Mouse (Mus musculus) megakaryocyte, adult 5-6 weeks (primary cell): ENCODE results near the gene 4921536K21Rik. TPM values are rescaled to one million over a fixed set of nuclear protein-coding genes. Genes with fewer than 3 reads are reported as not detected.
"Not testable (repeated sequence)": the region's sequence is repeated elsewhere in the genome, so short reads cannot be mapped to it uniquely, and the experiment has no call there.

Source experiments
- ATAC-seq: 2 replicates; pipeline ENCODE4 v1.8.0; 2016; ENCODE audit warnings: mild to moderate bottlenecking, inconsistent platforms; ENCODE audit not compliant: poor library complexity, severe bottlenecking
- total RNA-seq, 2 experiments: library from RNA; stranded (forward) in 1 of 2; stranded (reverse) in 1 of 2; fragments of 153-499, 151-499 nt in 1 of 2; fragments of 221-1000, 200-1000 nt in 1 of 2; gene quantifications; 2 replicates each; pipeline versions ENCODE4 v1.2.3 to v1.2.4; 2015 to 2017

Gene 4921536K21Rik
- total RNA-seq, 2 experiments from 2014 or later = 0.09 to 0.15 TPM

DNA sequence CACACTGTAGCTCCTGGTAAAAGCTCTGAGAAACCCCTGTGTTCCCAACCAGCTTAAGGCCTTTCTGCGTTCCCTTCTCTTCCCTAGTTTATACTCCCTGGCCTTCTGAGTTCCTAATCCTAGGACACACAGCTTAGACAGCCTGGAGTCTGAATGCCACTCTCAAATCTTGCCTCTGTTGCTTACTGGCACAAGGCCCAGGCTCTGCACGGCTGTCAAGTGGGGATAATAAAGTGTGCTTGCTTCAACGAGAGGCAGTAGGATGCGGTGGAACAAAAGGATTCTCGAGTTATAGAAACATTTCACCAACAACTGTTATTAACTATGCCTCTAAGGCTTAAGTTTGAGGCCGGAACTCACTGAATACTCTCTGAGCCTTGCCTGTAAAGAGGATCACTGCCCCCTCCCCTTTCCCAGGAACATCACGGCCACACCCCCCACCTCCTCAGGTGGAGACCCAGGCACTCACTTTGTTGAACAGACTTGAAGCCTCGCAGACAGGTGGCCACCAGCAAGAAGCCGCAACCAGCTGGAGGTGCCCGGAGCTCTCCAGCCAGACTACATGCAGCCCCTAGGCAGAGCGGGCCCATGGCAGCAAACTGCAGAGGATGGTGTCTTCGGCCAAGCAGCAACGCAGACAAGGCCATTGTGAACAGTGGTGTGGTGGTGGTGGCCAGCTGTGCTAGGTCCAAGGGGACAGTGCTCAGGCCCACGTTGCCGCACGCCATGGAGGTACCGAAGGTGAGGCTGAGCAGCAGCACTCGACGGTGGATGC lies 17.4 kb upstream of the 4921536K21Rik start:
- ATAC-seq = no peak

DNA sequence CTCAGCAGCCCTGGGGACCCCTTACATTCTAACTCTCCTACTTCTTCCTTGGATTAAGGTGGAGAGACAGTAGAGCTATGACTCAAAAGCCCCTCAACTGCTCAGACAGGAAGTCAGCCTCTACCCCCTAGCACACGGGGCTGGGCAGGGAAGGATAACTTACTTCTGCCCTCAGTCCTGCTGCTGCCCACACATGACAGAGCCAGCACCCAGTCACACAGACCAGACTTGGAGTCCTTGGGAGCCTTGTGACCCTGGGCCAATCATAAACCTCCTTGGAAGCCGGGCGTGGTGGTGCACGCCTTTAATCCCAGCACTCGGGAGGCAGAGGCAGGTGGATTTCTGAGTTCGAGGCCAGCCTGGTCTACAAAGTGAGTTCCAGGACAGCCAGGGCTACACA lies 16.5 kb upstream of the 4921536K21Rik start:
- ATAC-seq = not testable (repeated sequence)

DNA sequence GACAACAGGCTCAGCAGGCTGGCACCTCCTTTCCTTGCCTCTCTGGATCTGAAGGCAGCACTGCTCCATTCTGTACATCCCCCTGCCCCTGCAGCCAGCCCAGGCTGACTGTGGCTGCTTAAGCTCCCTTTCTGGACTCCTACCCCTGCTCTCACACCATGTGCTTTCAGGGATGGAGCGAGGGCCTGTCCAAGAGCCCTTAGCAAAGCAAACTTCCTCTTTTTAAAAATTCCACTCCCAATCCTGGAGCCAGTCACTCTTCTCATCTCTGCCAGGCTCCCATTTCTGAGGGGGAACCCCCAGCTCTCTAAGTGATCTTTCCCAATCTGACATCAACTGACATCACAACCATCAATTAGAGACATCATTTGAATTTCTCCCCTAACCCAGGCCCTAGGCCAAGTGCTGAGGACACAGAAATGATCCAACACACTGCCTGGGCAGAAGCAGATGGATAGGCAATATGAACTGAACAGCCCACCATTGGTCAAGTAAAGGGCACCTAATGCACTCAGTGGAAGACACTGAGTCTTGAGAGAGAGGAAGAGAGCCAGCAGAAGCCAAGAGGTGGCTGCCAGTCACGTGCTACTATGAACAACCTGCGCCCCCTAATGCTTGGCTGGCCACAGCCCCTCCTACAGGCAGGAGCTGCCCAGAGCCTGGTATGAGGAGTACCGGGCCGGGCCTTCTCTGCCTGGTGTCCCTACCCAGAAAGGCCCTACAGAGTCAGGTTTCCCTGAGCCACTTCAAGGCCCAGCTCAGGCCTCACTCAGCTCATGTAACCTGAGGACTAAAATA lies 15.8 kb upstream of the 4921536K21Rik start:
- no peak for ATAC-seq

DNA sequence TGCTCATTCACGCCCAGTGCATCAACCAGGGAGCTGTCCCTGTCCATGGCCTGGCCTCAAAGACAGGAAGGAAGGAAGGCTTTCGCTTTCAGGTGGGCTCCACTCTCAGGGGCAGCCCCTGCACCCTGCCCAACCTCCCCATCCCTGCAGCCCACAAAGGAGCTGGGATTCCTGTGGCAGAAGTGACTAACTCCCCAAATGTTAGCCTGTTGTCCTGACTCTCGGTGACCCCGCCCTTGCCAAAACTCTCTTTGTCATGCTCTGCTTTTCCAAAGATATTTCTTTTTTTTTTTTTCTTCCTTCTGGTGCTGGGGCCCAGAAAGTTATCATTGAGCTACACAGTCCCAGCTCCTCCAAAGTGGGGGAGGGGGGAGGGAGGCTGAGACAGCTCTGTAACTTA lies 14.3 kb upstream of the 4921536K21Rik start:
- no peak for ATAC-seq

DNA sequence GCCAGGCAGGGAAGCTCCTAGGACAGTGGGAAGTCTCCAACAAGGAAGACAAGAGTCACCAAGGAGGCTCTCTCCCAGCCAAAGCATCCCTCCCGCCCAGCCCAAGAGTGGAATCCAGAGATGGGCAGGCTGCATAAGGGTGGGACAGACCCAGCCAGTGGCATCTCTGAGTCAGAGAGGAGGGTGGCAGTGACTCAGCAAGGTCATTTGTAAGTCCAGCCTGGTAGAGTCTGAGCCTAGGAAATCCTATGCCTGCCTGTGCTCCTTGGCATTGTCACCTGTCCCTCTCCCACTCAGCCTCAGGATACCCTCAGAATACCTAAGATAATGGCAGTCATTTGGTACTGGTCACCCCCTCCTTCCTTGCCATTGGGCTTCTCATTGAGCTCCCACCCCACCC lies 10.5 kb upstream of the 4921536K21Rik start:
- no peak for ATAC-seq

DNA sequence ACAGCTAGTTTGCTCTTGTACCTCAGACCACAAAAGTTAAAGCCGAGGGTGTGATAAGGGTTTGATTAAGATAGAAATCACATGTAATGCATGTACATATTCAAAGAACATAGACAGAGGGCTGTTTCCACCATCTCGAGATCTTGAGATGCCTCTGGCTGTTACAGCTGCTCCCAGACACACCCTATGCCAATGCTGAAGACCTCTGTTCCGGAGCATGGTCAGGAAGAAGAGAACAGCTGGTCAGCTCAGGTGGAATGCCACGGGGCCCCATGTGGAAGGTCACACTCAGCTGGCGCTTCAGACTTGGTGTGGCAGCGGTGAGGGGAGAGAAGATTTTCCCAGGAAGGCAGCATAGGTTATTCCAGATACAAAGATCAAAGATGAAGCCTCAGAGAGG lies 9.8 kb upstream of the 4921536K21Rik start:
- ATAC-seq = no peak

DNA sequence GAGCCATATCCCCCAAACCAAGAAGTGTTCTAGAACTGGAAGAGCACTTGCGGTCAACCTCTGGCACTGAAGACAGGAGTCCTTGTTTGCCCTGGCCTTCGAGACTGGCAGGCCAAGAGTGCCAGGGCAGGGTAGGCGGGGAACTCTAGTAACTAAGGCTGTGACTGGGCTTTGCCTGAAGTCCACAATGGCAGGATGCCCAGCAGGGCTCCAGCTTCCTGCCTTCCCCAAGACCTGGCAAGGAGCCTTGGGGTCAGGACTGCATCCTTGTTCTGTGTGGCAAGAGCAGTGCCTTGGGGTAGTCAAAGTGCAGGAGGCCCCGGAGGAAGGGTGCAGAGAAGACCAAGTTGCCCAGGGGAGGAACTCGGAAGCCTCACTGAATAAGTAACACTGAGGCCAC lies 8.1 kb upstream of the 4921536K21Rik start:
- ATAC-seq = no peak

DNA sequence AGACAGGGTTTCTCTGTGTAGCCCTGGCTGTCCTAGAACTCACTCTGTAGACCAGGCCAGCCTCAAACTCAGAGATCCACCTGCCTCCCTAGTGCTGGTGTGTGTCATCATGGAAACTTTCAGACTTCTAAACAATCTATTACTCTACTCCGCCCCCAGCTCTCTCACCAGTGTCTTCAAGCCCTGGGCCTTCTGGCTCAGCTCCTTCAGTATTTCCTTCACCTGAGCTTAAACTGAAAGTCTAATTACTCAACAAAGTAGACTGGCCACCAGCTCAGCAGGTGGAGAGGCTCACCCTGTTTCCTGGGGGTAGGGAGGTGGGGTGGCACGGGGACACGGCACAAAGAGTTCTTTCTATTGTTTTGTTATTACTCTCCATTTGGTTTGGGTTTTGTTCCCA lies 7.6 kb upstream of the 4921536K21Rik start:
- ATAC-seq = no peak

DNA sequence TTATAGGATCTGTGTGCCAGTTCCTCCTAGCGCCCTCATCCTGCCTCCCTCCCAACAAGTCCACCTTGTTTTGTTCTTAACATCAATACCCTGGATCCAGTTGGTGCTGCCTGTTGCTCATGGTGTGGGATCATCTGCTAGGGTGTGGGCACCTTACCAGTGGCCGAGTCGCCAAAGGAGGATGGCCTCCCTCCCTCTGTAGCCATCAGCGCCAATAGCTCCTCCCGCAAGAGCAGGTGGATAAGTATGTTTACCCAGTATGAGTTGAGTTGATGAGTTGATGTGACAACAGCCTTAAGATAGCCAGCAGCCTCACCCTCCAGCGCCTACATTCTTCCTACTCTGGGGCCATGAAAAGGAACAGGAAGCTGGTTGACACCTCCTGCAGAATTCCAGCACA lies 5.4 kb upstream of the 4921536K21Rik start:
- no peak for ATAC-seq

DNA sequence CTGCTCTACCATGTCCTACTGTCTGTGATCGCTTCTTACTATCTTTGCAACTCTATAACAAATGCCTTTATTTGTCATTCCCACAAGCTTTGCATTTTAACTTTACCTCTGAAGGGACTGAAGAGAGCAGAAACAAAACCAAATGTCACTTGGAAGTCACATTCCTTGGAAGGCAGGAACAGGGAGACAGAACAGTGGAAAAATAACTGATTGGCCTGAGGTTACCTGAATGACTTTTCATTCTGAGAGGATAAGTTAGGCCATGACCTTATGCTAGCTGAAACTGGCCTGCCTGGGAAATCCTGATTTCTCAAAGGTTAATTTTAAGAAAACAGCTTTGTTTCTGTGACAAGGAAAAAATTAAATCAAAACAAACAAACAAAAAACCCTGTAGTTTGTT lies 1.0 kb upstream of the 4921536K21Rik start:
- no peak for ATAC-seq

DNA sequence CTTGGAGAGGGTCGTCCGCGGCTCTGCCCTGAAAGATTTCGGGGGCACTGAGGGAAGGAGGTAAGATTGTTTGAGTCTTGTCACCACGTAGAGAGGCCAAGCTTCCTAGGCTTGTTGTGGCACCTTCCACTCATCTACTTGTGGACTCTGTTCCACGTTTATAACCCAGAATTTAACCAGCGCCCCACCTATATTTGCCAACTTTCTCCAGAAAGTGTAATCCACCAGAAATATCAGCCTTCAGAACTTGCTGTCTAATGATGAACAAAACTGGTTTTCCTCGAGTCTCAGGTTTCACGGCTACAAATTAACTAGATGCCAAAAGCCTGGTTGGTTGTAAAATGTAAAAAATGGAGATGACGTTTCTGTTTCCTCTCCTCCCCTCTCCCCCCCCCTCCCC lies 560 bp upstream of the 4921536K21Rik start:
- 0 out of 2 replicates have a peak, but pooled peaks have one; percentile 0 for ATAC-seq

DNA sequence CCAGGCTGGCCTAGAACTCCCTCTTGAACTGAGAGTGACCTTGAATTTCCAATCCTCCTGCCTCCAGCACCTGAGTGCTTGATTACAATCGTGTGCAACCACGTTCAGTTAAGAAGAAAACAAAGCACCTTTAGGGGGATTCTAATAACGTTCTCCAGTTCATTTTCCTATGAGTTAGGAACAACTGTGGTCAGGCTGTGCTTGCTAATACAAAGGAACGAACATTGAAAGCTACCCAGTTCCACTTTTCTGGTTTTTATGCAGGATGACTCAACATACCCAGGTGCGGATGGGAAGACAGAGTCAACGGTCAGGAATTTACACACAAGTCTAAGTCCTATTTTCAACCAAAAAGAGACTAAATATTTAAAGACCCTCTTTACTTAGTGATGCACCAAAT lies 928 bp downstream of the 4921536K21Rik start:
- no peak for ATAC-seq

DNA sequence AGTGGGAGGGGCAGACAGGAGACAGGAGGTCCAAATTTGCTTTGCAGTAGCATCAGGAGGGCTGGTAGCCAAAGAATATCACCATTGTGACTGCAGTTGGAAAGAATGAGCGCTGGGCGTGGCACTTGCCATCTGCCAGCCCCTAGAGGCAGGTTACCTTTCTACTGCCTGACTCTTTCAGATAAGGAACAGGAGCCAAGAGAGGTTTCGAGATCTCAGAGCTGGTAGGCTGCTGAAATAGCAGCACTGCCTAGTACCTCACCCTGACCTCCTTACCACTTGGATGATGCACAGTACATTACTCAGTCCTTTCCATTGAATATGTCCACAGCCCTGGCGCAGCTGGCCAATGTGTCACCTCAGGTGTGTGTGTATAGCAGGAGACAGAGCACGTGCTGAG lies 7.6 kb downstream of the 4921536K21Rik start:
- ATAC-seq = no peak

DNA sequence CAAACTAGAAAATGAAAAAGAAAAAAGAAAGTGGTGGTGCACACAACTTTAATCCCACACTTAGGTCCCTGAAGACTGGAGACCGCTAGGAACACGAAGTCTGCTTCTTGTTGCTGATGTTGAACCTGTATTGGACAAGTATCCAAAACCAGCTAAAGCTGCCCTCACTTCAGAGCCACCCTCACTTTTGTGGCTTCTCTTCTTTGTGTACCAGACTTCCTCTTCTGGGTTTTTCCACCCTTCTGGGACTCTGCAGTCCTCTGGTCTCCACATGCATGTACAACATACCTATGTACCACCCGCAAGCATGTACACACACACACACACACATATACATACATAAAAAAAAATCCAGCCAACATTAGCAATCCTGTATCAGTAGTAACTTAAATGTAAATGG lies 11.2 kb downstream of the 4921536K21Rik start:
- no peak for ATAC-seq

DNA sequence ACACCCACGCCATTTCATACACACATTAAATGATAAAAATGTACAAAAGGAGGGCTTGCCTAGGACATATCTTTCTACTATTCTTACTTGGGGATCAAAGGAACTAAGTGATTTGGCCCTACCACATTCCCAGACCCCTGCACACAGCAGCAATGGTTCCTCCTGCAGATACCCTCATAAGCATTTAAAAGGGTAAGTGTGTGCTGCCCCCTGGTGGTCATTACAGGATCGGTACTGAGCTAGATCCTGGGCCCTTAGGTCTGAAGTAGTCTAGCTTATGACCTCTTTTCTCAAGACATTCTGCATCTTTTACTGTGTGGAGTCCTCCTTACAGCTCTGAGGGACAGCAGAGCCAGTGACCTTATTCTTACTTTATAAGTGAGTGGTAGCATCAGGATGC lies 15.1 kb downstream of the 4921536K21Rik start:
- peak; percentile 86 for ATAC-seq

DNA sequence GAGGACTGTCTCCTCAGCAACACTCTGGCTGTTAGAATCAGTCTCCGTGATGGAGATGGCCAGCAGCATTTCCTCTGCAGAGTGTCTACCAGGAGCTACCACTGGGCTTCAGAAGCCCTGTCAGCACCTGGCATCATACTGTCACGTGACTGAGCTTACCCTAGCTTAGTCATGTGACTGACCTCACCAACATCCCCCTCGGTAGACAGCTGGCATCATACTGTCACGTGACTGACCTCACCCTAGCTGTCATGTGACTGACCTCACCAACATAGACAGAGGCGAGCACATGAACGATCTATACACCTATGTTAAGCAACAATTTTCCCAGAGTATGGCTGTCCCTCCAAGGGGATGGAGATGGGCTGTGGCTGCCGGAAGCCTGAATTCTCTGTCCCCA lies 16.2 kb downstream of the 4921536K21Rik start:
- ATAC-seq = no peak

DNA sequence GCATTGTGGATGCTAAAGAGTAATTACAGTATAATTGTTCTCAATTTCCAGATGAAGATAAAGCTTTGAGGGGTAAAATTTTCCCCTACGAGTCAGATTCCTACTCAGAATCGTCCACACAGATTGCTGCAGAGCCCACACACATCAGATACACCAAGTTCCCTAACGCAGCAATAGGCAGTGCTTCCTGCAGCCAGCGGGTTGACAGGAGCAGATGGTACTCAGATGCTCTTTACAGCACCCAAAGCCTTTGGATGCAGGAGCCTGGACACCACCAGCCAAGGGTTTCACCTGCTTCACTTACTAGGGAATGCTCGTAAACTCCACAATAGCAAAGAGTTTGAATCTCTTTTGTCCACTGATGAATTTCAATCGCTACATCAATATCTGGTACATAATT lies 18.5 kb downstream of the 4921536K21Rik start:
- ATAC-seq = no peak

DNA sequence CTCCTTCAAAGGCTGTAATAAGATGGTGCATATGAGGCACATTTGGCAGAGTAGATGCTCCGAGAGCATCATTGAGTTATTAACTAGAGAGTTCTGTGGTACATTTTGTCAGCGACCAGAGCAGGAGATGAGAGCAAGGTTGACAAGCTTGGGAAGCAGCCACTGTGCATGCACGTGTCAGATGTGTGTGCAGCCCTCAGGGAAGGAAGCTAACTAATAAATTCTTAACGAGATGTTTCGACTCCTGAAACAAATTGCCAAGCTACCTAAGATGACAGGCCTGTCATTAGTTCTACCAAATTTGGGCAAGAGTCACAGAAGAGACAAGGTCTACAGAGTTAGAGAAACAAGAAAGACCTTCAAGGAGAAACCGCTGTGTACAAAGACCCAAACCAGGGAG lies 30.6 kb downstream of the 4921536K21Rik start:
- no peak for ATAC-seq

DNA sequence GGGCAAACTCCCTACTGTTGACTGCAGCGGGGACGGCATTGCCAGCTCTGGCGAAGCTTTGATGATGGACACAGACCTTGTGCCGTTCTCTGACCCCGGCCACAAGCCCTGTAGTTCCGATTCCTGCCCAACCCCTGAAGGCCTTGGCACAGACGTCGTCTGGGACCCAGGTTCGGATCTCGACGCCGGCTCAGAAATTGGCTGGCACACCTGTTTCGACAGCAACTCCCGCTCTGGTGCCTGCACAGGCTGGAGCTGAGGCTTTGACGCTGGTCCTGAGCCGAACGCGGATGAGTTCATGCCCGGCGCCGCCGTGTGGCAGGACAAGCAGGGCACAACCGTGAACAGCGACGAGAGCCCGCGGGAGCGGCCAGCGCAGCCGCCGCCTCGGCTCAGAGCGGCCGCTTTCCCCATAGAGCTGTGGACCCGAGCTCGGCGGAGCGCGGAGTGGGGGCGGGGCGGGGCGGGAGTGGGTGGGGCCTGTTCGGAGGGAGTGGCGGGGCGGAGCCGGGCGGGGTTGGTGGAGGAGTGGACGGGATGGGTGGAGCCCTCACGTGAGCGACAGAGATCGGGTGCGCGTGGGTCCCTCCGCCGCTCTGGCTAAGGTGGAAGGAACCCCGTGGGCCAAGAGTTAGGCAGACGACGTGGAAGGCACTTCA lies 31.3 kb downstream of the 4921536K21Rik start, which contains the start of gene Osbp2:
Osbp2 (minus strand) TSS at position 450 of the 659 bp plus-strand sequence.
- peak; percentile 90 for ATAC-seq

DNA sequence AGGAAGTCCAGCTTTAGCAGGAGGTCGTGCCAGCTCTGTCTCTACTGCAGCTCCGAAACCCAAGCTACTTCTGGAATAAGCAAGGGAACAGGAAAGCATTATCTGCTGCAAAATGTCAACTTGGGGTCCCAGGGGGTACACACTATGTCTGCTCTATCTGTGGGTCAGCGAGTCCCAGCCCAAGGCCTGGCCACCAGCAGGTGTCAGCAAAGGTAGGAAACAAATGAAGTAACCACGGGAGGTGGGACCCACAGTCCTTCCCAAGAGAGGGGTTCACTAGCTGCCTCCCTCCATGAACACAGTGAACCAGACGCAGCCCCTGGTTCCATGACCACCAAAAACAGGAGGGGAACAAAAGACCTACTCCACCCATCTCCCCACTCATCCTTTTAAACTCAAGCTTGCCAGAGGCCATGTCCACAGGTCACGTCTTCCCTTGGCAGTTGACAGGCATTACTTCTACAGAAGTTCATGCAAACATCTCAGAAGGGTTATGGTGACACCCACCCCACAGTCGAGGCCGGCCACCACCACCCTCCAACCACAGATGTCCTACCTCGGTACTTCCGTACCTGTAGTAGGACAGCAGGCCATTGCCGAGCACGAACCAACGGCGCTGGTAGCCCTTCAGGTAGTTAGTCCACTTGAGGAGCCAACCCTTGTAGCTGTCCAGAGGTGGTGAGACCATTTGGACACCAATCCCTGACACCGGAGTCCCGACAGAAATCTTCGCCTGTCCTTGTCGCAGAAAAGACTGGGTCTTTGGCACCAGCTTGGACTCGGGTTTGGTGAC lies 32.0 kb downstream of the 4921536K21Rik start:
- ATAC-seq = no peak

DNA sequence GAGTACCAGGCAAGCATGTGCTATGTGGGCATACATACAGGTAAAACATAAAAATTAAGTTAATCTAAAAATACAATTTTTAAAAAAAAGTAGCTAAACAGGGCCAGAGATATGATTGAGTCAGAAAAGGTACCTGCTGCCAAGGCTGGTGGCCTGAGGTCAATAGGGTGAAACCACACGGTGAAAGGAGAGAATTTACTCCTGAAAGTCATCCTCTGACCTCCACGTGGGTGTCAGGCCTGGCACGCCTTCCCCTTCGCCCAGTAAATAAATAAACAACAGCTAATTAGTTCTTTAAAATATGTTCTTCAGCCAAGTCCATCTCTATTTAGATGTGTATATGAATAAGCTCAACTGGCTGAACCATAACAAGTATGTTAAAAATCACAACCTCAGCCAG lies 34.5 kb downstream of the 4921536K21Rik start:
- no peak for ATAC-seq
